Mouse (Mus musculus): ENCODE measurements around the gene Wdr70. TPM values are rescaled to one million over a fixed set of nuclear protein-coding genes. Genes with fewer than 3 reads are reported as not detected.
A peak's percentile ranks its signal among the peaks of the same experiment; 100 is the strongest.

Gene Wdr70
- total RNA-seq, 2 experiments from 2014 or later = 24.6 to 26.3 TPM

GRCm38 (mm10) chr15:7931605-7932008 lies 167.4 kb downstream of the Wdr70 start:
- peak; percentile 50 for DNase-seq

GRCm38 (mm10) chr15:7925382-7925781 lies 173.6 kb downstream of the Wdr70 start:
- DNase-seq = no peak

- DNase-seq = no peak
Observed at GRCm38 (mm10) chr15:7923281-7923680, 175.7 kb downstream of the Wdr70 start.

GRCm38 (mm10) chr15:7922291-7923037 lies 176.5 kb downstream of the Wdr70 start:
- DNase-seq = no peak

GRCm38 (mm10) chr15:7921124-7921523 lies 177.9 kb downstream of the Wdr70 start:
- no peak for DNase-seq

GRCm38 (mm10) chr15:7906491-7907035 lies 192.4 kb downstream of the Wdr70 start:
- no peak for DNase-seq

DNA sequence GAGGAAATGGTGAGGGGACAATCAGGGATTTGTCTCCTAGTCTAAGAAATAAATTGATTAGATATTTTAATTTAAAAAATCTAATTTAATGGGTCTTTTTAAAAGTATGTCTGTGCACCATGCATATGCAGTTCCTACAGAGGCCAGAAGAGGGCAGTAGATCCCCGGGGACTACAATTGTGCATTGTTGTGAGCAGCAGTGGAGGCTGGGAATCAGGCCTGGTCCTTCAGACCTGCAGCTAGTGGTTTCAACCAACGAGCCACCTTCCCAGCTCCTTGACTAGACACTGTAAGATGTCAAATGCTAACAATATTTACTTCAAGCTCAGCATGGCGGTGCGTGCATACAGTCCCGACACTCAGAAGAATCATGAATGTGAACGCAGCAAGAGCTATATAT lies 199.7 kb downstream of the Wdr70 start:
- DNase-seq = no peak

- DNase-seq = no peak
Observed at GRCm38 (mm10) chr15:7891547-7892282, 207.3 kb downstream of the Wdr70 start.

DNA sequence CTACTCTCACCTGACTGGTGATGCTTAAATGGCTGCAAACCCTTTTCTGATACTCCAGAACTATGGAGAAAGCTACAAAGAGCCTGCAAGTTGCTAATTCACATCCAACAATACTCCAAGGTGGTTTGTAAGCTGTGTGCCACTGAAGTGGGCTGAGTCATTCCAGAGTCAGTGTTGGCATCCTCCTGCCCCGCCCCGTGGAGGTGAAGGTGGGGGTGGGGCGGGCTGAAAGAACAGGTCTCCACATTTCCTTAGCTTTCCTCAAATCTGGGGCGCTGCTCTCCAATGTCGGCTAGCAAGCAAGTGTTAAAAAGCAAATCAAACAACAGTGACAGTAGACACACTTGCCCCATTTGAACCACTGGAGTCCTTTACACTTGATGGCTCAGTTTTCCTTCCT lies 208.7 kb downstream of the Wdr70 start:
- DNase-seq = no peak

DNA sequence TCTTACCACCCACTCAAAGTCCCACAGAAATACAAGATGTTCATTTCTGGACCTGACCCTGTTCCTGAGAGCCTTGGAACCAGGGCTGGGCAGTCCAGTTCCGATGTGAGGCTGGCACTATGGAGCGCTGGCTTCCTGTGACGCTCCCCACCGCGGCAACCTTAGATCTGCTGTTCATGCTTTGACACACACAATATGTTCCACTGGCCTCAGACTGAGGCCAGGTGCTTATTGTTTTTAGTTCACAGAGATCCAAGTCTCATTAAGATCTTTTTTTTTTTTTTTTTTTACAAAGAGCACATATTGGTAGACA lies 209.7 kb downstream of the Wdr70 start:
- DNase-seq = no peak

- DNase-seq = no peak
Observed at GRCm38 (mm10) chr15:7888617-7889361, 210.2 kb downstream of the Wdr70 start.

- DNase-seq = no peak
Observed at GRCm38 (mm10) chr15:7886591-7886990, 212.4 kb downstream of the Wdr70 start.

- DNase-seq = no peak
Observed at GRCm38 (mm10) chr15:7885106-7885505, 213.9 kb downstream of the Wdr70 start.

DNA sequence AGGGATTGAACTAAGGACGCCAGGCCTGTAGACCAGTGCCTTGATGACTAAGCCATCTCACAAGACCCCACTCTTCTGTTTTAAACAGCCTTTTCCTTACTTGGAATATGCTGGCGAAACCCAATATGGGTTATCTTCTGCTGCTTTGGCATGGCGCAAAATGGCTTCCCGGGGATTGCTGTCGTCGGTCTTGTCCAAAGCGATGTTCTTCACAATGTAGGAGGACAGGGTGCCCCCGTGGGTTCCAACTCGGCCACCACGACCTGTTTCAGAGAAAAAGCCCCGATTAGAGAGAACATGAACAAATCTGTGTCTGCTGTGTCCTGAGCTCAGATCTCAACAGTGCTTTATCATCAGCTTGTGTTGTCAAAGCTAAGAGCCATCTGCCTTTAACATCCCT lies 214.8 kb downstream of the Wdr70 start:
- DNase-seq = no peak

GRCm38 (mm10) chr15:7879956-7880355 lies 219.1 kb downstream of the Wdr70 start:
- DNase-seq = no peak

- DNase-seq = no peak
Observed at GRCm38 (mm10) chr15:7878861-7879260, 220.1 kb downstream of the Wdr70 start.

- no peak for DNase-seq
Observed at GRCm38 (mm10) chr15:7877560-7878467, 221.2 kb downstream of the Wdr70 start.

DNA sequence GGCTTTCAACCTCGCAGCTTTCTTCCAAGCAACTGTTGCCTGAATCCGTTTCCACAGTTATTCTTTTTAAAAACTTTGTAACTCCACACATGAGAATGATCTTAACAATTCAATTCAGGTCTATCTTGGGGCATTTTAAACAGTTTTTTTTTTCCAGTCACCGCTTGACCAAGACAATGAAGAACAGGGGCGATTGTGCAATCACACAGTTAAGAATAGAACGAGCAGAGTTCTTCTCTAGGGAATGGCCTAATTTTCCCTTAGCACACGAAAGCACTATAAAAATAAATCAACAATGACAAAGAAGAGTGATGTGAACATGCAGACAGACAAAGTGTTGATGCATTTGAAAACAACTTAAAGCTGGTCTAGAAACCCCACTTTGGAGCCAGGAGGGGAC lies 223.1 kb downstream of the Wdr70 start:
- no peak for DNase-seq

DNA sequence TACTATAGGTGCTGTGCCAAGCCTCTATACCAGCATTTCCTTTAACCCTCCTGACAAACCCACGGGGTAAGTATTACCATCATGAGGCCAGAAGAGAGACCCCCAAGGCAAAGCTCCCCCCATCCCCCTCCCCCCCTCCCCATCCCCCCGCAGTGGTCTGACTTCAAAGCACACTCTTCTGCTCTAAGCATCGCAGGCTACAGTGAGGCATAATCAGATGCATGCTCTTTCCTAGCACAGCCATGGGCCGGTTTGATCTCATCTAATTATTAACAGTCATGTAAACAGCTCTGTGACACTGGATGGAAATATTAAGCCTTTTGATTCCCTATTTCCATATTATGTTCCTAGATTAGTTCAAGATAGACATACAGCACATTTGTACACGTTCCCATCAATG lies 226.5 kb downstream of the Wdr70 start:
- DNase-seq = no peak

GRCm38 (mm10) chr15:7865305-7865704 lies 233.7 kb downstream of the Wdr70 start:
- DNase-seq = no peak

GRCm38 (mm10) chr15:7863328-7863727 lies 235.7 kb downstream of the Wdr70 start:
- DNase-seq = no peak

GRCm38 (mm10) chr15:7862890-7863289 lies 236.1 kb downstream of the Wdr70 start:
- DNase-seq = no peak

All from gastrocnemius, postnatal 10 days (tissue).